Mouse (Mus musculus): ENCODE results near the gene Dennd1a. TPM values are rescaled to one million over a fixed set of nuclear protein-coding genes. Genes with fewer than 3 reads are reported as not detected.

The Dennd1a gene
- polyA plus RNA-seq, 2 experiments from 2014 or later: 10.9 to 19.5 TPM

DNA sequence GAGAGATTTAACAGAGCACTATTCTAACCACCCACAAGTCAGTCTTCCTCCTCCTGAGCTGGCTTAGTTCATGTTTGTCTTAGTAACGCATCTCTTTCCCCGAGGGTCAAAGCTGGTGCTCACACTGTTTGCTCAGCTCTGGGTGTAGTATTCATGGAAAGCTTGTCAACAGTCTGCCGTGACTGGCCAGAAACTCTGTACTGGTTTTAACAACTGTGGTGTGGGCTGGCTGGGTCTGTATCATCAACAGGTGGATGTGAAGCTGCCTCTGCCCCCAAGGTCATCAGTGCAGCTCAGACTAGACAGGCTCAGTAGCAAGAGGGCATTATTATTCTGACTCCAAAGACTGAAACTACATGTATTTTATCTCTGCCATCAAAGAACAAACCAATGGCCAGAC, 430.2 kb downstream of the Dennd1a start:
- no peak for ATAC-seq

- no peak for ATAC-seq
Measured at GRCm38 (mm10) chr2:37855226-37855625, 432.0 kb downstream of the Dennd1a start.

DNA sequence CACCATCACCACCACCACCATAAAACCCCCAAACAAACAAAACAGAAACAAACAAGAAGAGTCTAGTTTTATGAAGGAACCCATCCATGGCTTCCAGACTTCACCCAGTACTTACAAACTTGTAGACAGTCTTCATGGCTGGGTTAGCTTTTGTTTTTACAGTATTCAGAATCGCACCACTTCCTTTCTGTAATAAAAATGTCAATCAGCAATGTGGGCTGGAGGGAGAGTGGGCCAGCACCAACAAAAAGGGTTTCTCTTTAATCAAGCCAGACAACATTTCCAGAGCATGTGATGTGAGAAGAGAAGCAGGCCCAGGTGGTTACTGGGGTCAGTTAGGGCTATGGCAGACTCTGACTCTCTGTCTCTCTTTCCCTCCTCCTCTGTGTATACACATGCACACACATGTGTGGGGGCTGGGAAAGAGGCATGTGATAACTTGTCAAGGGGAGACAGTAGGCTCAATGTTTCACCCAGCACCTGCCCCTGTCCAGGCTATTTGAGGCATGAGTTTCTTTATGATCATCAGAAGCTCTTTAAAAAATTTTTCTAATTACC, 433.2 kb downstream of the Dennd1a start:
- ATAC-seq: no peak

DNA sequence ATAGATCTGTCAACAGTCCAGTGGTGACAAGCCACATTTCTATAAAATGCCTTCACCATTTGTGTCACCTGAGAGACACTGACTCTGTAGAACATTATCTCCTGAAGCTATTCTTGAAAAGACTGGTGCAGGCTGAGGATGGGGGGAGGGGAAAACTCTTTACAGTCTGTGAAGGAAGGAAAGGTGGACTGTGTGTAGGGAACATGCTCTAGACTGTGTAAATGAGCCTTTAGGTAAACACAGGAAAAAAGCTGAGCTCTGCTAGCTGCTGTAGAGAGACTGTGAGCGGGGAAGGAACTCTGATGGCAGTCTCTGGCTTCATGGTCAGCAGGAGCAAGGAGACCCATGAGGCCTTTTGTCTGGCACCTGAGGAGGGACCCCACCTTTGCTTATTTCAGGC, 436.6 kb downstream of the Dennd1a start:
- no peak for ATAC-seq

DNA sequence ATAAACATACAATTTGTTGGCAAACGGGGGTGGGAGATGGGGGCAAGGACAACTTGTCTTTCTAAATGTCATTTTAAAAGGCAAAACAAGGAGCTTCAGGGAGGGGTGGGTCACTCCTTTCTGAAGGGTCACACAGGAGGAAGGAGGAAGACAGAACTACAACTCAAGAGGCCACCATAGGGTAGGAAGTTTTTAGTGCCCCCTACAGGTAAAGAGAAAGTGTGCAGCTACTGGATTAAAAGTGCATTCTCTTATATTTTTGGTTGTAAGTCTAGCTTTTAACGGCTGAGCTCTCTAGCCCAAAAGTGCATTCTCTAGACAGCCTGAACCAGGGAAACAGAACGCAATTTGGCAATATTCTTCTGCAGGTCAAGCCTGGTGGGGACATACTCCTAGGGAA, 437.8 kb downstream of the Dennd1a start:
- ATAC-seq: no peak

GRCm38 (mm10) chr2:37842719-37843118, 444.5 kb downstream of the Dennd1a start:
- ATAC-seq: no peak

DNA sequence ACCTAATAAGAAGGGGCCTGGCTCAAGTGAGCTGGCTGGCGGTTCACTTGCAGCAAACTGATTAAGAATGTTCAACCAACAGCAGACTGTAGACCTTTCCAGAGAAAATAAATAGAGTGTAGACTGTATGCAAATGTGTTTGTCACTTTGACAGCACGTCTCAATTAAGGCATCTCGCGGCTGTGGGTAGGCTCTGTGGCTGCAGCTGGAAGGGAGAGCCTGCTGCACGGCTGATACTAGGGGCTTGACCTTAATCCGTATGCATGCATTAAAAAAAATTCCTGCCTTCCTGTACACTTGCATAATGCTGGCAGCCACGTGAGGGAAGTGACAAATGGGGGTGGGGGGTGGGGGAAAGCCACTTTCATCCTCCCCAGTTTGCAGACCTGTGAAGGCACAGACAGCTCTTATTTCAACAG, 445.0 kb downstream of the Dennd1a start:
- ATAC-seq: no peak

GRCm38 (mm10) chr2:37839922-37840321, 447.3 kb downstream of the Dennd1a start:
- ATAC-seq: no peak

DNA sequence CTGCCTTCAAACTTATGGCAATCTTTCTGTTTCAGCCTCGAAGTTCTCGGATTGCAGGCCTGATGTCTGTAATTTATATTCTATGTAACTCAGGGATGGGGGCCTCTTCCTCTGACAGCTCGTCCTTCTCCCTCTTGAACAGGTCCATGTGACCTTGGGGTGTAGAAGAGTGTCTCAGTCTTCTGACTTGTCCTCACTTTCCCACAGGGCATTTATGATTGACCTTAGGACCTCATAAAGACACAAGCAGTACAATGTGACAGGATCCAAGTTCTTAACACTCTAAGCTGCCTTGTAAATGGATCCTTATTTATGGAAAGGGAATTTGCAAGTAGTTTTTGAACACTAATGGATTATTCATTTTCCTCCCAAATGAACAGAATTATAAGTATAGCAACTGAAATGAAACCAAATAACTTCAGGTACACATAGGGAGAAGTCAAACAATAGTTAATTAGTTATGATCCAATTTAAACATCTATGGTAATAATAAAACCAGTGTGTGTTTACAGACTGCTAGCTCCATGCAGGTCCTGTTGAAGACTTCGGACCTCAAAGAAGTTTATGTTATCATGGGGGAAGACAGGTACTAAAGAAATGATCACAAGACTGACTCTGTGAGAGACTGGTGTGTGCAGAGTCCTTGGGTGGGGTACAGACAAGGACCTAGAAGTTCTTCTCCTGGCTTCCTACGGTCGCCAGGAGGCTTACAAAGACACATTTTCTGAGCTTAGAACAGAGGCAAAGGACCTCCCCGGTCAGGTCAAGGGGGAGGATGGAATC, 448.8 kb downstream of the Dennd1a start:
- no peak for ATAC-seq

GRCm38 (mm10) chr2:37837542-37837941, 449.6 kb downstream of the Dennd1a start:
- ATAC-seq: no peak

GRCm38 (mm10) chr2:37836926-37837325, 450.3 kb downstream of the Dennd1a start:
- ATAC-seq: no peak

DNA sequence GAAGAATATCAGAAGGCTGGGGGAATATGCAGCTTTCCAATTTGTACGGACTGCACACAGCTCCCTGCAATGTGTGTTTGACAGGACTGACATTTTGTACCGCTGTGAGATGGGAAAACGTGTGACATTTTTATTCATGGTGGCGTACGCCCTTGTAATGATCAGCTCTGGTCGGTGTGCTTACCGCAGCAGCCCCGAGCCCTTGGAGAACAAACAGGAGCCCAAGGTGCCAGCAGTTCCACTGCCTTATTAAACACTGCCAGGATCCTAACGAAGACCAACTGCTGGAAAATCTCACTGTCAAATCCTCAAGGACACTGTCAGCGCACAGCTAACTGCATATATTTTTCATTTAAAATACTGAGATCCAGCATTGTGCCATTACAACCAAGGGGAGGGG, 454.9 kb downstream of the Dennd1a start:
- ATAC-seq: no peak

GRCm38 (mm10) chr2:37829758-37830275, 457.4 kb downstream of the Dennd1a start:
- ATAC-seq: no peak

GRCm38 (mm10) chr2:37823826-37824225, 463.4 kb downstream of the Dennd1a start:
- ATAC-seq: no peak

DNA sequence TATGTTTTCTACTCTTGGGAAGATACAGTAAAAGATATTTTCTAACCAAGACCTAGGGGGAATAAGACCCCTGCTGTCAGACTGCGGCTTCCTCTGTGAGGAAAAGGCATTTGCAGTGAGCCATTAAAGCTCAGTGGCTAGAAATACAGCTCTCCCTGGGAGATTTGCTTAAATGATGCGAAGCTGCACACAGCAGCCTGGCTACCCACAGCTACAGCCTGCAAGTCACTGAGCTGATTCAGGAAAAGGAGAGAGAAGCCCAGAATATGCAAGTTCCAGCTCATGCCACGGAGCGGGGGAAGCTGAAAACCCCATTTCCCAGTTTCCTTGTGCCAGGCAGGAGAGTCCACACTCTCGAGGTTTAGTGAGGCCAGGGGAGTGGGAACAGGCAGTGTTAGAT, 465.1 kb downstream of the Dennd1a start:
- no peak for ATAC-seq

DNA sequence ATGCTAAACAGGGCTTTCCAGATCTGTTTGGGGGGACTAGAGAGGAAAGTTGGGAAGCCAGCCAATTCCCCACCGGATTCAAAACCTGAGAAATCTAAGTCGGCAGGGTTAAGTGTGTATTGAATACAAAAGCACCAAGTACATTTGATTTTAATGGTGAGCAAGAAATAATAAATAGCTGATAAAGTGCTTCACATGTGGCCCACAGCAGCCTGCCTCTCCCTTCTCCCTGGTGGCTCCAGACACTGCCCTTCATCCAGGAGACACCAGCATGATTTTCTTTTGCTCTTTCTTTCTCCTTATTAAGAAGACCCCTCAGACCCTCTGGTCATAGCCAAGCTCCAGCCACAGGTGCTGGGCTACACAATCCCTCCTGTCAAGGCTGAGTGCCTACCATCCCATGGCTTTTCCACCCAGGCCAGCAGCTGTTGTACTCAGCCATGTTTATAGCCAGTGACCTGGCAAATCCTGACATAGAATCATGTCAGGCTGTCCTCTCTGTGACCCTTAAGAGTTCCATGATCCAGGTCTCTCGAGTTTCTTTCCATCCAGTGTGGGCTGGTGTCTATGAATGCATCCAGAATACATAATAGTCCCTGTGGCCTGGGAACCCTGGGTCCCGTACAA, 467.6 kb downstream of the Dennd1a start:
- ATAC-seq: no peak

DNA sequence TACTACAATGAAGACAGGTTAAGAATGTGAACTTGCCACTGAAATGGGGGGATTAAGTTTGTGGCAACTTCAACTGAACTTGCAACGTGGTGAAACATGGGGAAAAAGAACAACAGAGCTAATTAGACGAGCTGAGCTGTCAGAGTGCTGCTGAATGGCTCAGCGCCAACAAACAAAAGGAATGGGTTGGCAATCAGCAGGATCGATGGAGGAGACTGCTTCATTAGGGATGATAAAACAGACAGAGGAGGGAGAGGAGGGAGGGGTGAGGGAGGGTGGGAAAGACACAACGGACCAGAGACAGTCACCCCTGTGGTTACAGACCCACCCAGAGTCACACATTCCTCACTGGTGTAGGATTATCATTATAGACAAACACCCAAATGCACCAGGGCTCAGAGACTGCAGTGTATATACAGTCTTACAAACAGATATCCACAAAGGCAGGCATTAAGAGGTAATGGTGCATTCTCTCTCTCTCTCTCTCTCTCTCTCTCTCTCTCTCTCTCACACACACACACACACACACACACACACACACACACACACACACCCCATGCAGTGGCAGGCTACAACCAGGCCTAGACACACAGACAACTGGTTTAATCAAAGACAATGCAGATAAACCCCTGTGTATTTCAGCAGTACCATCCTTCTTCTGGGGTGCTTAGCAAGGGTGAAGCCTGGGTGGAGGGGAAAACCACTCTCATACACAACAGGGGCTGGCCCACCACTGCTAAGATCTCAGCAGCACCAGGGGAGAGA, 468.2 kb downstream of the Dennd1a start:
- ATAC-seq: no peak

DNA sequence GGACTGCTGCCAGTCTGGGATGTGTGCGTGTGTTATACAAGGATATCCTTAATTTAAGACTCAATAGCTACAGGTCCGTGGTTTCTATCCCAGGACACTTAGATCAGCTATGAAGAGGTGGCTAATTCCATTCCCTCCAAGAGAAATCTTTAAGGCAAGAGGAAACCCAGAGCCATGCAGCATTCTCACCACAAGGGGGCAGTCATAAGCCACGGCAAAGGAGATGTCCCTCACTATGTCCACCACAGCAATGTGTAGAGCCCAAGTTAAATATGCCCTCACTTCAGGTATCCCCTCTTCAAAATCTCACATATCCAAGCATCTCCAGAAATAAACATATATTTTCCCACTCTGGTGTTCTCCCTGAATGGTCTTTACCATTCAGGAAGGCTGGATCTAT, 471.5 kb downstream of the Dennd1a start:
- peak; percentile 47 for ATAC-seq

DNA sequence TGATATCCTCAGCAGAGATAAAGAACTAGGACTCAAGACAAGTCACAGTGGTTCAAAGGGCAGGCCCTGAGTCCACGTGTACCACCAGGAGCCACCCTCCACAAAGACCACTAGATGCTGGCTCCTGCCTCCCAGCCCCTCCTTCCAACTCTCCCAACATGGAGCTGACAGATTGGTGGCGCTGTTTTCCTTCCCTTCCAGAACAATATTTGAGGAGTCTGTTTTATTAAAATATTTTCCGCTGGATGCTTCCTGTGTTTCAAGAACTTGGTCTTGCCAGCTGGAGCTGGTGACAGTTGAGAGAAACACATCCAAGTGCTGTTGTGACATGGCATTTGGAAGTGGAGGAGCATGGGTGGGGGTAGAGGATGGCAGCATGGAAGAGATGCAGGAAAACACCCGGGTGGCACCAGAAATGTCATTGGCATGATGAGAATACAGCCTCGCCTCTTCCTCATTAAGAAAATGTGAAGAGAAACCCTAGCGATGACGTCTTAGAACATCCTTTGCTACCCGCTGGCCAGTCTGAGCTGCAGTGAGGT, 472.3 kb downstream of the Dennd1a start:
- no peak for ATAC-seq

- no peak for ATAC-seq
Measured at GRCm38 (mm10) chr2:37812401-37812800, 474.8 kb downstream of the Dennd1a start.

DNA sequence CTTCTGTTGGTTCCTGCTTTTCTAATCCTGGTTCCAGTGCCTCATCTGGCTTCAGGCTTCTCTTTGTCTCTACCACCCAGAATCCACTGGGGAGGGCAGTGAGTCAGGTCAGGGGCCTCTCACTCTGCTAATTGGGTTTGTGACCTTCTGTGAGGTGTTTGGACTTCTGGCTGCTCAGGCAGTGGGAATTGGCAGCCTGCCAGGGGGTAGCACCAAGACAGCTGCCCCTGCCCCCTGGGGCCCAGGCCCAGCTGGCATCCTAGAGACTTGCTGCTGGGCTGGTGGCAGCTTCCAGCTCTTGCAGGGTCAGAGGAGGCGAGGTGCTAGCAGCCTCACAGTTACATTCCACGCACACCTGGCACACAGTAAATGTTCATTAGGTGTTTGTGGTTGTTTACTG, 475.5 kb downstream of the Dennd1a start:
- no peak for ATAC-seq

GRCm38 (mm10) chr2:37802610-37803212, 484.5 kb downstream of the Dennd1a start:
- peak; percentile 54 for ATAC-seq

All from CD4-positive, CD25-positive, alpha-beta regulatory T cell, adult 4 months (primary cell).